Mouse (Mus musculus) kidney, postnatal 14 days (tissue): ENCODE data around the gene Nedd4.
A peak's percentile ranks its signal among the peaks of the same experiment; 100 is the strongest.
"Not testable (repeated sequence)": the region's sequence is repeated elsewhere in the genome, so short reads cannot be mapped to it uniquely, and the experiment has no call there.

Experiments used
- DNase-seq: peaks from one replicate; pipeline ENCODE4 v3.0.0; 2022; ENCODE audit warnings: mixed read lengths

Nedd4 gene

GRCm38 (mm10) chr9:72653533-72653932 is 8.6 kb upstream of the Nedd4 start:
- DNase-seq = no peak

GRCm38 (mm10) chr9:72654593-72655242 is 7.4 kb upstream of the Nedd4 start:
- peak; percentile 77 for DNase-seq

GRCm38 (mm10) chr9:72655602-72656001 is 6.5 kb upstream of the Nedd4 start:
- no peak for DNase-seq

GRCm38 (mm10) chr9:72656491-72656890 is 5.7 kb upstream of the Nedd4 start:
- DNase-seq = no peak

GRCm38 (mm10) chr9:72656940-72657339 is 5.2 kb upstream of the Nedd4 start:
- no peak for DNase-seq

- DNase-seq = no peak
Observed at GRCm38 (mm10) chr9:72657694-72658093, 4.5 kb upstream of the Nedd4 start.

GRCm38 (mm10) chr9:72660139-72660538 is 2.0 kb upstream of the Nedd4 start:
- no peak for DNase-seq

GRCm38 (mm10) chr9:72660911-72661310 is 1.2 kb upstream of the Nedd4 start:
- no peak for DNase-seq

- no peak for DNase-seq
Observed at GRCm38 (mm10) chr9:72661561-72661894, 618 bp upstream of the Nedd4 start.

GRCm38 (mm10) chr9:72662691-72663533 is 766 bp downstream of the Nedd4 start:
- DNase-seq = peak; percentile 89

GRCm38 (mm10) chr9:72663534-72663918 is 1.4 kb downstream of the Nedd4 start:
- no peak for DNase-seq

GRCm38 (mm10) chr9:72664409-72665351 is 2.5 kb downstream of the Nedd4 start:
- peak; percentile 35 for DNase-seq

GRCm38 (mm10) chr9:72665517-72665916 is 3.4 kb downstream of the Nedd4 start:
- DNase-seq = no peak

- DNase-seq = not testable (repeated sequence)
Observed at GRCm38 (mm10) chr9:72666352-72667021, 4.3 kb downstream of the Nedd4 start.

- no peak for DNase-seq
Observed at GRCm38 (mm10) chr9:72667126-72667525, 5.0 kb downstream of the Nedd4 start.

GRCm38 (mm10) chr9:72669383-72669782 is 7.2 kb downstream of the Nedd4 start:
- DNase-seq = no peak

GRCm38 (mm10) chr9:72672361-72672760 is 10.2 kb downstream of the Nedd4 start:
- peak; percentile 86 for DNase-seq

GRCm38 (mm10) chr9:72674957-72675744 is 13.0 kb downstream of the Nedd4 start:
- no peak for DNase-seq

GRCm38 (mm10) chr9:72675745-72676200 is 13.6 kb downstream of the Nedd4 start:
- no peak for DNase-seq

GRCm38 (mm10) chr9:72677659-72678058 is 15.5 kb downstream of the Nedd4 start:
- DNase-seq = no peak

- no peak for DNase-seq
Observed at GRCm38 (mm10) chr9:72678771-72679170, 16.6 kb downstream of the Nedd4 start.
